Mouse (Mus musculus) neural tube, embryonic 11.5 days (tissue): ENCODE measurements around the gene Map4k2. TPM values are rescaled to one million over a fixed set of nuclear protein-coding genes. Genes with fewer than 3 reads are reported as not detected.

Experiments
- ATAC-seq: fragments of 200-750 bp; cut with Nextera tagmentation; 2 replicates; pipeline ENCODE4 v1.8.0; 2017; ENCODE audit warnings: moderate number of reproducible peaks, mild to moderate bottlenecking, moderate TSS enrichment, moderate library complexity; ENCODE audit not compliant: insufficient read depth, low FRiP score, low TSS enrichment
- DNase-seq: peaks from one replicate; pipeline ENCODE4 v3.0.0-alpha.2; 2015; ENCODE audit warnings: low spot score
- H3K27ac ChIP-seq: fragments of 300-500 bp; sonication (generic); 2 replicates; pipeline ENCODE4 v1.5.1; 2014; ENCODE audit warnings: low read depth, mild to moderate bottlenecking, low read length
- H3K27me3 ChIP-seq: fragments of 300-500 bp; sonication (generic); 2 replicates; pipeline ENCODE4 v1.6.1; 2014; ENCODE audit warnings: mild to moderate bottlenecking, low read length, mixed read lengths; ENCODE audit not compliant: control insufficient read depth, insufficient read depth
- H3K36me3 ChIP-seq: fragments of 300-500 bp; sonication (generic); 2 replicates; pipeline ENCODE4 v1.6.1; 2014; ENCODE audit warnings: mild to moderate bottlenecking, low read length, moderate library complexity, mixed read lengths; ENCODE audit not compliant: control insufficient read depth, insufficient read depth
- H3K4me1 ChIP-seq: fragments of 300-500 bp; sonication (generic); 2 replicates; pipeline ENCODE4 v1.6.1; 2014; ENCODE audit warnings: low read length, mixed read lengths; ENCODE audit not compliant: control insufficient read depth, insufficient read depth
- H3K4me2 ChIP-seq: fragments of 300-500 bp; sonication (generic); 2 replicates; pipeline ENCODE4 v1.6.1; 2014; ENCODE audit warnings: low read depth, mild to moderate bottlenecking, moderate library complexity
- H3K4me3 ChIP-seq: fragments of 300-500 bp; sonication (generic); 2 replicates; pipeline ENCODE4 v1.5.1; 2014; ENCODE audit warnings: low read depth, low read length
- H3K9ac ChIP-seq: fragments of 300-500 bp; sonication (generic); 2 replicates; pipeline ENCODE4 v1.6.1; 2014; ENCODE audit warnings: mild to moderate bottlenecking, low read length
- H3K9me3 ChIP-seq: fragments of 300-500 bp; sonication (generic); 2 replicates; pipeline ENCODE4 v1.6.1; 2016; ENCODE audit warnings: low read length; ENCODE audit not compliant: control insufficient read depth
- WGBS: fragments of 180-500 bp; shearing (Covaris S2); extraction: QIAGEN DNeasy Blood & Tissue Kit; methylation state at CpG from one replicate; pipeline ENCODE4 v1.1.7; 2014; 5-methylcytosine and 5-hydroxymethylcytosine counted together
- polyA plus RNA-seq: library from polyadenylated mRNA; unstranded; fragments of >200 nt; fragmentation: Nextera tagmentation; extraction: Ambion mirVana; gene quantifications from 2 replicates; pipeline ENCODE4 v1.2.1, GENCODE M21; 2014

Gene Map4k2
- polyA plus RNA-seq, 1 experiment from 2014 or later: 13.6 TPM

- 94% methylated on average over 6 of the region's 6 CpGs for WGBS
- Histone ChIP-seq H3K4me2 (no peak overlapping the region), H3K27me3 (no peaks in the 10 kb centered on the region), H3K4me3 (no peak overlapping the region), H3K4me1 (peaks cover 18% of the 10 kb centered on the region), H3K9me3 (no peaks in the 10 kb centered on the region), H3K36me3 (peaks cover 16% of the 10 kb centered on the region), H3K9ac (no peak overlapping the region), H3K27ac (no peak overlapping the region)
- ATAC-seq (no peak), DNase-seq (no peak)
Measured at GRCm38 (mm10) chr19:6339191-6339590, 1.7 kb upstream of the Map4k2 start.

DNA sequence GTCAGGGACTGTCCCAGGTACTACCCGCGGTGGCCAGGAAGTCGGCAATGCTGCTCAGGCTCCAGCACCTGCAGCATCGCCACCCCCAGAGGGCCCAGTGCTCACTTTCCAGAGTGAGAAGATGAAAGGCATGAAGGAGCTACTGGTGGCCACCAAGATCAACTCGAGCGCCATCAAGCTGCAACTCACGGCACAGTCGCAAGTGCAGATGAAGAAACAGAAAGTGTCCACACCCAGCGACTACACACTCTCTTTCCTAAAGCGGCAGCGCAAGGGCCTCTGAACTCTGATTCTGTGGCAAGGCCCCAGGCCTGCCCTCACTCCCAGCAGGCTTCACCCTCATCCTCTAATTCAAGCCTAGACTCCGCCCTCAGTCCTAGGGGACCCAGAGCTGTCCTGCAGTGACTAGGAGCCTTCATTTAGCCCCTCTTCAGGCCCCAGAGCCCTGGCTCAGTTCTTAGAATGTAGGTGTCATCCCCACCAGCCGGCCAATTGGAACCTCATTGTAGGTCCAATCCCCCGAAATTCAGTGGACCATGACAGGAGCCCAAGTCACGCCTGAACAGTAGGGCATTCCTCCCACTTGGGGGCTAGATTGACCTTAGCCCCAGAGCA, 938 bp upstream of the Map4k2 start:
- no peak overlapping the region for H3K4me3 ChIP-seq
- H3K36me3 ChIP-seq: peaks cover 16% of the 10 kb centered on the region

DNA sequence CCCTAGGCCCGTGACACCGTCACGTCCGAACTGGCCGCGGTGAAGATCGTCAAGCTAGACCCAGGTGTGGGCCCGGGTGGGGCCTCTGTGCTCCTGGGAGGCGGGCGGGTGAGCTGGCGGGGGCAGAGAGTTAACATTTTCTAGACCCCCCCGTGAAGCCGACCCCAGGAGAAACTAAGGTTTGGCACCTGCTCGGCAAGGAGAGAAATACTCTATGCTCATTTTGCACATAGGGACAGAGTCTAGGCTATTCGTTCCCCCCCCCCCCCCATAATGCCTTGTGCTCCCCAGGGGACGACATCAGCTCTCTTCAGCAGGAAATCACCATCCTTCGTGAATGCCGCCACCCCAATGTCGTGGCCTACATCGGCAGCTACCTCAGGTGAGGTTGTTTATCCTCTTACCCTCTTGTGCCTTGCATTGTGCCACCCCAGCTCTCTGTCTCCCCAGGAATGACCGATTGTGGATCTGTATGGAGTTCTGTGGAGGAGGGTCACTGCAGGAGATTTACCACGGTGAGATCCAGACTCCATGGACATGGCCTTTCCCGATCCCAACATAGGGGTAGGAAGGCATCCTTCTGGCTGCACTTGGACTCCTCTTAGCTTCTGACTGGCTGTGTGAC, 630 bp downstream of the Map4k2 start:
- Histone ChIP-seq H3K4me3 (peak overlapping the region; percentile 45), H3K4me1 (peaks cover 4% of the 10 kb centered on the region), H3K36me3 (peaks cover 24% of the 10 kb centered on the region), H3K9ac (peak overlapping the region; percentile 62), H3K9me3 (no peaks in the 10 kb centered on the region), H3K27ac (0 out of 2 replicates have a peak overlapping the region, but pooled peaks have one; percentile 34), H3K27me3 (no peaks in the 10 kb centered on the region), H3K4me2 (peak overlapping the region; percentile 79)
- DNase-seq (no peak), ATAC-seq (no peak; the same call in 1 of the 2 replicates)
- 11% methylated on average over 23 of the region's 23 CpGs for WGBS

More for the DNA sequence above, 938 bp upstream of the Map4k2 start:
- Histone ChIP-seq H3K27me3 (no peaks in the 10 kb centered on the region), H3K4me1 (peaks cover 14% of the 10 kb centered on the region), H3K27ac (no peak overlapping the region), H3K9me3 (no peaks in the 10 kb centered on the region), H3K9ac (no peak overlapping the region), H3K4me2 (no peak overlapping the region)
- DNase-seq (no peak), ATAC-seq (no peak)
- 72% methylated on average over 15 of the region's 15 CpGs for WGBS

DNA sequence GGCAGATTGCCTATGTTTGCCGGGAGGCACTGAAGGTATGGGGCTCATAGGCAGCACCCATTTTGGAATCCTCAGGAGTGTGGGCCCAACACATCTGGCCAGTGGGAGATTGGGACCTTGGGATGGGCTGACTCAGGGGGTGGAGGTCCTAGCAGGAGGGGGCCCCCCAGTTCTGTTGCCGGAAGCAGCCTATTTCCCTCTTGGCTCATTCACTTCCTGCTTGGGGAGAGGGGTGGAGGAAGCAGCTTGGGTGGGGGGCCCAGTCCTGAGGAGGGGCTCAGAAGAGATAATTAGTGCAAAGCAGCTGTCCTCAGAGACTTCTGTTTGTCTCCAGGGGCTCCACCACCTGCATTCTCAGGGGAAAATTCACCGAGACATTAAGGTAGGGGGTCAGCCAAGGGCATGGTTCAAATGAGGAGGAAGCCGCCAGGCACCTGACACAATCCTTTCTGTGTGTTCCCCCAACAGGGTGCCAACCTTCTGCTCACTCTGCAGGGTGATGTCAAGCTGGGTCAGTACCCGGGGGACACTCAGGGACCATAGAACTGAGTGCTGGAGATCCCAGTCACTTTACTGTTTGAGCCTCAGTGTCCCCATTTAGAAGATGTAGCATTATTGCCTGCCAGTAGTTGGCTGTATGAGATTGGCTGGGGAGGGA, 1.5 kb downstream of the Map4k2 start:
- Histone ChIP-seq H3K9ac (no peak overlapping the region), H3K4me2 (0 out of 2 replicates have a peak overlapping the region, but pooled peaks have one; percentile 10), H3K9me3 (no peaks in the 10 kb centered on the region), H3K4me1 (no peaks in the 10 kb centered on the region), H3K27ac (no peak overlapping the region), H3K27me3 (no peaks in the 10 kb centered on the region), H3K36me3 (peaks cover 23% of the 10 kb centered on the region), H3K4me3 (no peak overlapping the region)
- 81% methylated on average over 5 of the region's 5 CpGs for WGBS
- DNase-seq: no peak
- ATAC-seq: no peak

DNA sequence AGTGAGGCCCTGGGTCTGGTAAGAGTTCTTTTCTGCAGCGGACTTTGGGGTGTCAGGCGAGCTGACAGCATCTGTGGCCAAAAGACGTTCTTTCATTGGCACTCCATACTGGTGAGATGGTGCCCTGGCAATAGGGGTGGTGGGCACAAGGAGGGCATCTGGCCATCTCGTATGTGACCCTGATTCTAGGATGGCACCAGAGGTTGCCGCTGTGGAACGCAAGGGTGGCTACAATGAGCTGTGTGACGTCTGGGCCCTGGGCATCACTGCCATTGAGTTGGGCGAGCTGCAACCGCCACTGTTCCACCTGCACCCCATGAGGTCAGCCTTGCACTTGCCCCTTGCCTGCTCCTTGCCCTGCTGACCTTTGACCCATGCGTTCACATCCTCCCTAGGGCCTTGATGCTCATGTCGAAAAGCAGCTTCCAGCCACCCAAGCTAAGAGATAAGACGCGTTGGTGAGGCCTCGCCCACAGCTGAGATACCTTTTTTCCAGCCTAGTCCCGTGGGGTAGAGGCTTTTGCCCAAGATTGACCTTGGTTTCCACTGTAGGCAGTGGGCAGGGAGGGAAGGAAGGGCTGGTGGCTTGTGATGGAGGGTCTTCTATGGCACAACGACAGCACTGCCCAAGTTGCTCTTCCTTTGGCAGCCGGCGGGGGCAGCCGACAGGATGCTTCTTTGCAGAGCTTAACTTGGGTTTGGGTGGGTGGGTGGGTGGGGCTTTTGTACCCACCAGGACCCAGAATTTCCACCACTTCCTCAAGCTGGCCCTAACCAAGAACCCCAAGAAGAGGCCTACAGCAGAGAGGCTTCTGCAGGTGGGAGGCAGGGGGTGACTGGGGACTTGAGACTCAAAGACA, 2.4 kb downstream of the Map4k2 start:
- Histone ChIP-seq H3K4me1 (no peaks in the 10 kb centered on the region), H3K9me3 (no peaks in the 10 kb centered on the region), H3K9ac (no peak overlapping the region), H3K4me2 (no peak overlapping the region), H3K27ac (no peak overlapping the region), H3K36me3 (peaks cover 19% of the 10 kb centered on the region), H3K27me3 (no peaks in the 10 kb centered on the region), H3K4me3 (no peak overlapping the region)
- ATAC-seq (no peak), DNase-seq (no peak)
- 89% methylated on average over 19 of the region's 19 CpGs for WGBS

DNA sequence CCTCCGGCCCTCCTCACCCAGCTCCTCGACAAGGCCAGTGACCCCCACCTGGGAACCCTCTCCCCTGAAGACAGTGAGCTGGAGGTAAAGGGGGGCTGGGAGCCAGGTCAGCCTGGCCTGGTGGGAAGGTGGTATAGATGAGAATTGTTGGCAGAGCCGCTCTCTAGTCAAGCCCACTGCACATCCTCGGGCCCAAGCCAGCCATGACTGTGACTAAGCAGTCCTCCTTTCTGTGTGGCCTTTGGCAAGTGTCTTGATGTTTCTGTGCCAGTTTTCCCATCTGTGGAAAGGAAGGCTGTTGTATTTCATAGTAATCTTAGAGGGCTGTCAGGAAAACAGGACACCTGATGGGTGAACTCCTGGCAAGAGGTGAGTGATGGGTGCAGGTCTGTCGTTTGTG, 3.1 kb downstream of the Map4k2 start:
- no peaks in the 10 kb centered on the region for H3K9me3 ChIP-seq
- no peak overlapping the region for H3K4me2 ChIP-seq
- H3K4me1 ChIP-seq: no peaks in the 10 kb centered on the region
- H3K36me3 ChIP-seq: peaks cover 13% of the 10 kb centered on the region
- no peaks in the 10 kb centered on the region for H3K27me3 ChIP-seq
- H3K9ac ChIP-seq: no peak overlapping the region
- H3K4me3 ChIP-seq: no peak overlapping the region
- DNase-seq (no peak), ATAC-seq (no peak)
- 90% methylated on average over 5 of the region's 5 CpGs for WGBS
- no peak overlapping the region for H3K27ac ChIP-seq

GRCm38 (mm10) chr19:6346023-6346422, 5.1 kb downstream of the Map4k2 start:
- ATAC-seq: no peak
- H3K27me3 ChIP-seq: no peaks in the 10 kb centered on the region
- H3K4me1 ChIP-seq: no peaks in the 10 kb centered on the region
- H3K9ac ChIP-seq: no peak overlapping the region
- no peaks in the 10 kb centered on the region for H3K9me3 ChIP-seq
- 91% methylated on average over 5 of the region's 5 CpGs for WGBS
- DNase-seq: no peak
- H3K4me3 ChIP-seq: no peak overlapping the region
- no peak overlapping the region for H3K4me2 ChIP-seq
- peaks cover 11% of the 10 kb centered on the region for H3K36me3 ChIP-seq
- H3K27ac ChIP-seq: no peak overlapping the region

DNA sequence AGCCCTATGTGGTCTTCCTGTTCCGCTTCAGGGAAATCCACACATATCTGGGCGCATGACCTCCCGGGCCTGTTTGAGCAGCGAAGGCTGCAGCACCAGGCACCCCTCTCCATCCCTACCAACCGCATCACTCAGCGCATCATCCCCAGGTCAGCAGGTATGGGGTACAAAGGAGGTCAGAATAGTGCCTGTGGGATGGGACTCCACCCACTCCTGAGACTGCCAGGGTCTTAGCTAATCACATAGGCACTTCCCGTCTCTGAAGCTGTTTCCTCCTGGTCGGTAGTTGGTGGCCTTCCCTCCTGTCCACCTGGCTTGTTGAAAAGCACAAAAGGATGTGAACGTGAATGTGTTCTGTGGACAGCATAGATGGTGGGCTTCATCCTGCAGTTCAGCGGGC, 5.7 kb downstream of the Map4k2 start:
- Histone ChIP-seq H3K4me3 (no peak overlapping the region), H3K36me3 (peaks cover 11% of the 10 kb centered on the region), H3K4me2 (no peak overlapping the region), H3K9me3 (no peaks in the 10 kb centered on the region), H3K4me1 (no peaks in the 10 kb centered on the region), H3K9ac (no peak overlapping the region), H3K27ac (no peak overlapping the region), H3K27me3 (no peaks in the 10 kb centered on the region)
- ATAC-seq: no peak
- 92% methylated on average over 10 of the region's 10 CpGs for WGBS
- DNase-seq: no peak
